ENCODE assay signal across 8 mouse cellular contexts in genomic region chr12:55463992-55464845, GRCm38 (mm10). TPM values are rescaled to one million over a fixed set of nuclear protein-coding genes. Genes with fewer than 3 reads are reported as not detected.
DNase-seq lines count a peak whose midpoint lies in the region; ATAC-seq and TF ChIP-seq lines count a peak whose summit lies in the region.

No protein-coding gene starts in this region.

- H3K4me2 ChIP-seq in embryonic facial prominence, embryonic 15.5 days (replicated peaks), result peak overlapping the region; percentile 31
- no peak overlapping the region for H3K4me2 ChIP-seq in hindbrain, embryonic 11.5 days (replicated peaks; ENCODE audit: low read depth, low read length)

- H3K36me3 ChIP-seq in embryonic facial prominence, embryonic 15.5 days, result no peaks in the 10 kb centered on the region
- H3K36me3 ChIP-seq in hindbrain, embryonic 11.5 days (ENCODE audit: control insufficient read depth, insufficient read depth, low read length), result no peaks in the 10 kb centered on the region

- no peaks in the 10 kb centered on the region for H3K27me3 ChIP-seq in embryonic facial prominence, embryonic 15.5 days
- H3K27me3 ChIP-seq in hindbrain, embryonic 11.5 days (ENCODE audit: control insufficient read depth, insufficient read depth, low read length), result no peaks in the 10 kb centered on the region; the same call in 1 of the 2 replicates

- peak; percentile 44 for ATAC-seq in CD4-positive, CD25-positive, alpha-beta regulatory T cell, adult 4 months
- peak; percentile 48; the same call in 1 of the 2 replicates for ATAC-seq in embryonic facial prominence, embryonic 15.5 days (ENCODE audit: insufficient number of reproducible peaks, low FRiP score, low TSS enrichment, low read depth)
- peak; percentile 59 for ATAC-seq in hindbrain, embryonic 11.5 days (ENCODE audit: low FRiP score)

- no peak for TF ChIP-seq CTCF in layer of hippocampus, adult 2 months (conservative IDR thresholded peaks at IDR 0.05)

- peak; percentile 85 for DNase-seq in adrenal gland, postnatal 14 days
- peak; percentile 51 for DNase-seq in hindbrain, embryonic 11.5 days (ENCODE audit: low spot score)
- DNase-seq in layer of hippocampus, adult 2 months (ENCODE audit: low spot score in 2 of 2), result peak; percentile 31 to 70
- peak; percentile 64 to 70 for DNase-seq in lung, postnatal 4 days
- peak; percentile 48 for DNase-seq in skeletal muscle tissue, adult 2 months (ENCODE audit: low read depth, low spot score)
- DNase-seq in spleen, postnatal 36 days (ENCODE audit: low spot score in 2 of 2), result no peak

- peaks cover 73% of the 10 kb centered on the region for H3K4me1 ChIP-seq in embryonic facial prominence, embryonic 15.5 days
- H3K4me1 ChIP-seq in hindbrain, embryonic 11.5 days (replicated peaks; ENCODE audit: control insufficient read depth, insufficient read depth, low read length), result peaks cover 6% of the 10 kb centered on the region

- H3K4me3 ChIP-seq in embryonic facial prominence, embryonic 15.5 days (replicated peaks), result no peak overlapping the region
- H3K4me3 ChIP-seq in hindbrain, embryonic 11.5 days (ENCODE audit: low read depth, low read length), result no peak overlapping the region
- H3K4me3 ChIP-seq in layer of hippocampus, adult 2 months, result peak overlapping the region; percentile 38

- H3K9ac ChIP-seq in embryonic facial prominence, embryonic 15.5 days, result no peak overlapping the region
- no peak overlapping the region; the same call in 1 of the 2 replicates for H3K9ac ChIP-seq in hindbrain, embryonic 11.5 days (ENCODE audit: low read depth, low read length)

- 11% methylated on average over 16 of the region's 16 CpGs for whole genome bisulfite sequencing in embryonic facial prominence, embryonic 15.5 days
- WGBS in hindbrain, embryonic 11.5 days, result 31% methylated on average over 16 of the region's 16 CpGs

- no peaks in the 10 kb centered on the region for H3K9me3 ChIP-seq in embryonic facial prominence, embryonic 15.5 days (replicated peaks)
- H3K9me3 ChIP-seq in hindbrain, embryonic 11.5 days (ENCODE audit: control insufficient read depth, low read length), result no peaks in the 10 kb centered on the region

- peak overlapping the region; percentile 85 for H3K27ac ChIP-seq in embryonic facial prominence, embryonic 15.5 days (replicated peaks)
- no peak overlapping the region for H3K27ac ChIP-seq in hindbrain, embryonic 11.5 days (ENCODE audit: low read depth, low read length)
- peak overlapping the region; percentile 96 for H3K27ac ChIP-seq in layer of hippocampus, adult 2 months

RNA-seq across cellular contexts. Expression of gene Nfkbia, which starts 28.2 kb away (rescaled TPM):
- 100 to 1,000 TPM; 643 to 660 TPM for polyA plus RNA-seq in CD4-positive, CD25-positive, alpha-beta regulatory T cell, adult 4 months (2017; shearing (Covaris generic))
- 95.5 and 107 TPM in 2 replicates for total RNA-seq in adrenal gland, postnatal 14 days (2021)
- 144 and 152 TPM in 2 replicates for polyA plus RNA-seq in embryonic facial prominence, embryonic 15.5 days (2015; fragmentation: Nextera tagmentation; extraction: Ambion mirVana)
- polyA plus RNA-seq in hindbrain, embryonic 11.5 days (2014; fragmentation: Nextera tagmentation; extraction: Ambion mirVana), result 43.3 and 46.9 TPM in 2 replicates
- 10 to 100 TPM; 28.1 to 42.5 TPM for total RNA-seq in layer of hippocampus, adult 2 months (2021)

Comparison
In these comparisons a context has a peak if more than half of its experiments do, and no peak if none do; other contexts are left out.
1. DNase-seq: peak in adrenal gland, postnatal 14 days (single experiment), hindbrain, embryonic 11.5 days (single experiment), layer of hippocampus, adult 2 months (2 of 2), lung, postnatal 4 days (2 of 2) and skeletal muscle tissue, adult 2 months (single experiment); none in spleen, postnatal 36 days (0 of 2).
2. Peak in every context shown above with its lines, with median percentiles within 50 percentile points of each other: ATAC-seq.